Mouse (Mus musculus): Measurements from ENCODE around the gene Phc1. TPM values are rescaled to one million over a fixed set of nuclear protein-coding genes. Genes with fewer than 3 reads are reported as not detected.
A peak's percentile ranks its signal among the peaks of the same experiment; 100 is the strongest.

The Phc1 gene
- total and polyA plus RNA-seq, 3 experiments, result 15.4 to 86.6 (median 78.0) TPM

- Histone ChIP-seq H3K4me3 (ENCODE audit: low read depth, low read length) (no peak overlapping the region), H3K4me1 (ENCODE audit: insufficient read depth, low read depth, low read length) (peaks cover 58% of the 10 kb centered on the region), H3K27me3 (ENCODE audit: insufficient read depth, low read length) (no peaks in the 10 kb centered on the region), H3K9me3 (replicated peaks) (no peaks in the 10 kb centered on the region), H3K36me3 (replicated peaks) (no peaks in the 10 kb centered on the region)
- ATAC-seq (ENCODE audit: extremely low read depth, insufficient number of reproducible peaks, low FRiP score, poor library complexity, severe bottlenecking) (no peak), DNase-seq (ENCODE audit: low spot score) (no peak)
- TF ChIP-seq CTCF (IDR thresholded peaks at IDR 0.05; ENCODE audit: low read depth, low read length) (no peak), POLR2AphosphoS5 (IDR thresholded peaks at IDR 0.05; ENCODE audit: insufficient replicate concordance, low read depth, low read length) (no peak), TAL1 (conservative IDR thresholded peaks at IDR 0.05; ENCODE audit: low read depth, low read length) (no peak), GATA1 (IDR thresholded peaks at IDR 0.05; ENCODE audit: borderline replicate concordance, low read length) (no peak), GATA2 (IDR thresholded peaks at IDR 0.05; ENCODE audit: borderline replicate concordance, low read depth, low read length) (no peak)
These were observed 47.2 kb downstream of the Phc1 start for GRCm38 (mm10) chr6:122293121-122293520.

- TF ChIP-seq GATA1 (IDR thresholded peaks at IDR 0.05; ENCODE audit: borderline replicate concordance, low read length) (no peak), CTCF (IDR thresholded peaks at IDR 0.05; ENCODE audit: low read depth, low read length) (no peak), POLR2AphosphoS5 (IDR thresholded peaks at IDR 0.05; ENCODE audit: insufficient replicate concordance, low read depth, low read length) (no peak), TAL1 (conservative IDR thresholded peaks at IDR 0.05; ENCODE audit: low read depth, low read length) (no peak), GATA2 (IDR thresholded peaks at IDR 0.05; ENCODE audit: borderline replicate concordance, low read depth, low read length) (no peak)
- Histone ChIP-seq H3K36me3 (replicated peaks) (no peaks in the 10 kb centered on the region), H3K4me1 (ENCODE audit: insufficient read depth, low read depth, low read length) (peaks cover 50% of the 10 kb centered on the region), H3K4me3 (ENCODE audit: low read depth, low read length) (no peak overlapping the region), H3K27me3 (ENCODE audit: insufficient read depth, low read length) (no peaks in the 10 kb centered on the region), H3K9me3 (replicated peaks) (no peaks in the 10 kb centered on the region)
- DNase-seq (ENCODE audit: low spot score) (no peak), ATAC-seq (ENCODE audit: extremely low read depth, insufficient number of reproducible peaks, low FRiP score, poor library complexity, severe bottlenecking) (no peak)
These were observed 48.2 kb downstream of the Phc1 start for GRCm38 (mm10) chr6:122292184-122292583.

GRCm38 (mm10) chr6:122291735-122292134, 48.6 kb downstream of the Phc1 start:
- Histone ChIP-seq H3K4me1 (ENCODE audit: insufficient read depth, low read depth, low read length) (peaks cover 50% of the 10 kb centered on the region), H3K4me3 (ENCODE audit: low read depth, low read length) (no peak overlapping the region)
- ATAC-seq (ENCODE audit: extremely low read depth, insufficient number of reproducible peaks, low FRiP score, poor library complexity, severe bottlenecking), result no peak

DNA sequence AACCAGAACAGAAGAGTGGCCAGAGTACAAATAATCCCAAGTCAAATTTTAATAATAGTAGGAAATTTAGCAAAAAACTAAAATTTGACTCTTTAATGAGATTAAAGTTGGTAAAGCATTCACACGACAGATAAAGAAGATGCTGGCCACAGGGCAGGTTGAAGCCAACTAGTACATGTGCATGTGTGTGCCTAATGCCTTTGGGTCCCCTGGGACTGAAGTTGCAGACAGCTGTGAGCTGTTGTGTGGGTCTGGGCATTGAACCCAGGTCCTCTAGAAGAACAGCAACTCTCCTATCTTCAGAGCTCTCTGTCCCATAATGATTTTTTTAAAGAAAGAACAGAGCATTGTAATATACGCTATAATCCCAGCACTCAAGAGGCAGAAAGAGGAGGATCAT, 49.1 kb downstream of the Phc1 start:
- peaks cover 48% of the 10 kb centered on the region for H3K4me1 ChIP-seq (ENCODE audit: insufficient read depth, low read depth, low read length)
- no peak for DNase-seq (ENCODE audit: low spot score)
- no peaks in the 10 kb centered on the region for H3K27me3 ChIP-seq (ENCODE audit: insufficient read depth, low read length)
- H3K36me3 ChIP-seq (replicated peaks), result no peaks in the 10 kb centered on the region
- H3K4me3 ChIP-seq (ENCODE audit: low read depth, low read length), result no peak overlapping the region
- TF ChIP-seq GATA2 (IDR thresholded peaks at IDR 0.05; ENCODE audit: borderline replicate concordance, low read depth, low read length) (no peak), TAL1 (conservative IDR thresholded peaks at IDR 0.05; ENCODE audit: low read depth, low read length) (no peak), GATA1 (IDR thresholded peaks at IDR 0.05; ENCODE audit: borderline replicate concordance, low read length) (no peak), CTCF (IDR thresholded peaks at IDR 0.05; ENCODE audit: low read depth, low read length) (no peak), POLR2AphosphoS5 (IDR thresholded peaks at IDR 0.05; ENCODE audit: insufficient replicate concordance, low read depth, low read length) (no peak)
- H3K9me3 ChIP-seq (replicated peaks), result no peaks in the 10 kb centered on the region
- no peak for ATAC-seq (ENCODE audit: extremely low read depth, insufficient number of reproducible peaks, low FRiP score, poor library complexity, severe bottlenecking)

More at GRCm38 (mm10) chr6:122291735-122292134, 48.6 kb downstream of the Phc1 start:
- Histone ChIP-seq H3K9me3 (replicated peaks) (no peaks in the 10 kb centered on the region), H3K36me3 (replicated peaks) (no peaks in the 10 kb centered on the region), H3K27me3 (ENCODE audit: insufficient read depth, low read length) (no peaks in the 10 kb centered on the region)
- TF ChIP-seq GATA2 (IDR thresholded peaks at IDR 0.05; ENCODE audit: borderline replicate concordance, low read depth, low read length), result no peak
- TF ChIP-seq TAL1 (conservative IDR thresholded peaks at IDR 0.05; ENCODE audit: low read depth, low read length), result no peak
- TF ChIP-seq POLR2AphosphoS5 (IDR thresholded peaks at IDR 0.05; ENCODE audit: insufficient replicate concordance, low read depth, low read length), result no peak
- TF ChIP-seq GATA1 (IDR thresholded peaks at IDR 0.05; ENCODE audit: borderline replicate concordance, low read length), result no peak
- no peak for TF ChIP-seq CTCF (IDR thresholded peaks at IDR 0.05; ENCODE audit: low read depth, low read length)
- no peak for DNase-seq (ENCODE audit: low spot score)

DNA sequence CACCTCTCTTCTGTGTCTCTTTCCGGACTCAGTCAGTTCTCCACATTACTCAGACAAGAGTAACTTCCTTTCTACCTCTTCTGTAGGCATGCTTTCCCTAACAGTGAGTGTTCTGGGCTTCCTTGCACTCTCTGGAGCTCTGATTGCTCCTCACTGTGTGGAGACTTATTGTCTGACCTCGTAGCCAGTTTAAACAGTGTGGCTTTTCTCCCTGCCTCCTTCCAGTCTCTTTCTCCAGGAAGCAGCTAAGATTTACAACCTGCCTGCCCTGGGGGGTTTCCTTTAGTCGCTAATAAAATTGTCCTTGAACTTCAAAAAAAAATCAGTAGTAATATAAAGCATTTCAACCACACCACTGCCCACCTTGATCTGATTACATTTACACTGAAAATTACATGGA, 50.1 kb downstream of the Phc1 start:
- no peak for ATAC-seq (ENCODE audit: extremely low read depth, insufficient number of reproducible peaks, low FRiP score, poor library complexity, severe bottlenecking)
- H3K27me3 ChIP-seq (ENCODE audit: insufficient read depth, low read length), result no peaks in the 10 kb centered on the region
- no peak for TF ChIP-seq GATA1 (IDR thresholded peaks at IDR 0.05; ENCODE audit: borderline replicate concordance, low read length)
- no peak for TF ChIP-seq TAL1 (conservative IDR thresholded peaks at IDR 0.05; ENCODE audit: low read depth, low read length)
- no peak for TF ChIP-seq CTCF (IDR thresholded peaks at IDR 0.05; ENCODE audit: low read depth, low read length)
- no peak for TF ChIP-seq POLR2AphosphoS5 (IDR thresholded peaks at IDR 0.05; ENCODE audit: insufficient replicate concordance, low read depth, low read length)
- TF ChIP-seq GATA2 (IDR thresholded peaks at IDR 0.05; ENCODE audit: borderline replicate concordance, low read depth, low read length), result no peak
- no peaks in the 10 kb centered on the region for H3K36me3 ChIP-seq (replicated peaks)
- no peak overlapping the region for H3K4me3 ChIP-seq (ENCODE audit: low read depth, low read length)
- DNase-seq (ENCODE audit: low spot score), result no peak
- H3K4me1 ChIP-seq (ENCODE audit: insufficient read depth, low read depth, low read length), result peaks cover 45% of the 10 kb centered on the region
- H3K9me3 ChIP-seq (replicated peaks), result no peaks in the 10 kb centered on the region

GRCm38 (mm10) chr6:122289313-122289712, 51.0 kb downstream of the Phc1 start:
- DNase-seq (ENCODE audit: low spot score), result no peak
- Histone ChIP-seq H3K4me3 (ENCODE audit: low read depth, low read length) (no peak overlapping the region), H3K27me3 (ENCODE audit: insufficient read depth, low read length) (no peaks in the 10 kb centered on the region), H3K4me1 (ENCODE audit: insufficient read depth, low read depth, low read length) (peaks cover 47% of the 10 kb centered on the region), H3K9me3 (replicated peaks) (no peaks in the 10 kb centered on the region), H3K36me3 (replicated peaks) (no peaks in the 10 kb centered on the region)
- ATAC-seq (ENCODE audit: extremely low read depth, insufficient number of reproducible peaks, low FRiP score, poor library complexity, severe bottlenecking), result peak; percentile 40; the same call in 1 of the 2 replicates
- TF ChIP-seq POLR2AphosphoS5 (IDR thresholded peaks at IDR 0.05; ENCODE audit: insufficient replicate concordance, low read depth, low read length) (no peak), CTCF (IDR thresholded peaks at IDR 0.05; ENCODE audit: low read depth, low read length) (no peak), GATA1 (IDR thresholded peaks at IDR 0.05; ENCODE audit: borderline replicate concordance, low read length) (no peak), GATA2 (IDR thresholded peaks at IDR 0.05; ENCODE audit: borderline replicate concordance, low read depth, low read length) (no peak), TAL1 (conservative IDR thresholded peaks at IDR 0.05; ENCODE audit: low read depth, low read length) (no peak)

All from G1E (cell line).